Mouse (Mus musculus) large intestine, adult 2 months (tissue): ENCODE results near the gene Nutm1. TPM values are rescaled to one million over a fixed set of nuclear protein-coding genes. Genes with fewer than 3 reads are reported as not detected.

Source experiments
- DNase-seq: peaks from one replicate; pipeline ENCODE4 v3.0.0-alpha.2; 2012; ENCODE audit warnings: low read depth, low spot score
- WGBS: fragments of 180-500 bp; shearing (Covaris S2); methylation state at CpG from one replicate; pipeline ENCODE4 v1.1.7; 2018; 5-methylcytosine and 5-hydroxymethylcytosine counted together
- polyA plus RNA-seq: library from polyadenylated mRNA; depleted of rRNA; stranded (reverse); fragments of >200 nt; gene quantifications from 2 replicates; pipeline ENCODE4 v1.2.3, GENCODE M21; 2012; rRNA removed

Gene Nutm1
- polyA plus RNA-seq, 1 experiment: not detected

DNA sequence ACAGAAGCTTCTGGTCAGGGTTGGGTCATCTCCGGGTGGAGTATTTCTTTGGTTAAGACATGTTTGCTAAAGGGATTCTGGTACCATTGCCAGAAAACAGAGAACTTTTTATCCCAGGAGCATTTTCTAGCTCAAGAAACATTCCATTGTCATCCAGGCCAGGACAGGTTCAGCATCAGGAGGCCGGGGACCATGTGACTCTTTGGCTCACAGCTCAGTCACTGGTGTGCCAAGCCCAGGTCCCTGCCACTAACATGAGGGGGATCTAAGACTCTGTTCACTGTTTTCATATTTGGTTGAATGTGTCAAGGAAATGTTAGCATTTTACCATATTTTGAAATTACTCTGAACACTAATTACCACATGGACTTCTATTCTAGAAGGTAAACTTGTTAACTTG is 48.4 kb downstream of the Nutm1 start:
- WGBS: 72% methylated on average over 2 of the region's 2 CpGs
- no peak for DNase-seq

DNA sequence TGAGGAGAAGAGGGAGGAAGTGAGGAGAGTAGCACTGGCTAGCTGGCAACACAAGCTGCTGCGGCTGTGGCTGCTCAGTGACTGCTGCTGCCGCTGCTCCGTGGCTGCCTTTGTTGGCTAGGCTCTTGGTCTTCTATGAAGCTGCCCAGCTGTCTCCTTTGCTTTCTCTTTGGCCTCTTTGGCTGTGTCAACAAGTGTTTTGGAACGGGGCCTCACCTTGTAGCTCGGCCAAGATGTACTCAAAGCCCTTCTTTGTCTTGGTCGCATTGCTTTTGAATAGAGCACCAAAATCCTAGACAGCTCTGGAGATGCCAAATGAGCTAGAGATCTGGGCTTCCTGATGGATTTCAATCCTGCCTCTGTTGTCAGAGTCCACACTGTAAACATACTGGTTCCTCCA is 48.9 kb downstream of the Nutm1 start:
- no peak for DNase-seq
- 35% methylated on average over 6 of the region's 6 CpGs for WGBS

DNA sequence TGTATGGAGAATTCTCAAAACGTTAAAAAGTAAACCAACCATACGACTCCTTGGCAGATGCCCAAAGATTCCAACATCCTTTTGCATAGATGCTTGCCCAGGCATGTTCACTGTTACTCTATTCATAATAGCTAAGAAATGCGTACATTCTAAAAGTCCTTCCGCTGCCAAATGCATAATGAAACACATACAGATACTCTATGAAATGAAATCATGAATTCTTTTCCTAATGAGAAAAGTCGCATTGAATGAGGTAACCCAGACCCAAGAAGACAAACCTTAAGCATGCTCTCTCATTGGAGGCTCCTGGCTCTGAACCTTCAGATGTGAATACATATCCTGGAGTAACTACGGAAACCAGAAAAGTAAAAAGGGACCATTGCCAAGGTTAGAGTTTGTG is 56.0 kb downstream of the Nutm1 start:
- no peak for DNase-seq
- WGBS: 46% methylated on average over 6 of the region's 6 CpGs

Other genes starting within 250 kb of the Nutm1 start
- not detected in 2 replicates for gene Olfr1310, start 246.6 kb downstream of the Nutm1 start, polyA plus RNA-seq
- gene Olfr1311, start 234.9 kb downstream of the Nutm1 start, polyA plus RNA-seq: not detected in 2 replicates
- not detected in 2 replicates for gene Olfr1312, start 209.1 kb downstream of the Nutm1 start, polyA plus RNA-seq
- not detected in 2 replicates for gene Olfr1313, start 181.4 kb downstream of the Nutm1 start, polyA plus RNA-seq
- gene Olfr1314, start 162.5 kb downstream of the Nutm1 start, polyA plus RNA-seq: not detected in 2 replicates
- gene Olfr1315-ps1, start 143.9 kb downstream of the Nutm1 start, polyA plus RNA-seq: not detected in 2 replicates
- gene Olfr1316, start 124.3 kb downstream of the Nutm1 start, polyA plus RNA-seq: not detected in 2 replicates
- not detected in 2 replicates for gene Olfr1317, start 119.0 kb downstream of the Nutm1 start, polyA plus RNA-seq
- gene Olfr1318, start 105.1 kb downstream of the Nutm1 start, polyA plus RNA-seq: not detected in 2 replicates
- gene Lpcat4, start 19.8 kb downstream of the Nutm1 start, polyA plus RNA-seq: 55.7 and 150 TPM in 2 replicates
- gene Nop10, start 2.6 kb upstream of the Nutm1 start, polyA plus RNA-seq: 96.1 and 105 TPM in 2 replicates
- gene Slc12a6, start 6.5 kb upstream of the Nutm1 start, polyA plus RNA-seq: 15.2 and 32.1 TPM in 2 replicates
- 0.02 TPM in 1 of 2 replicates, not detected in the other for gene Gm21985, start 7.0 kb upstream of the Nutm1 start, polyA plus RNA-seq
- 84.9 and 87.0 TPM in 2 replicates for gene Emc4, start 108.7 kb upstream of the Nutm1 start, polyA plus RNA-seq
- 1.8 and 2.2 TPM in 2 replicates for gene Katnbl1, start 119.9 kb upstream of the Nutm1 start, polyA plus RNA-seq
- 6.4 and 6.6 TPM in 2 replicates for gene Emc7, start 195.7 kb upstream of the Nutm1 start, polyA plus RNA-seq
- gene Chrm5, start 221.5 kb upstream of the Nutm1 start, polyA plus RNA-seq: not detected in 2 replicates
- gene Aven, start 233.7 kb upstream of the Nutm1 start, polyA plus RNA-seq: 8.5 and 9.6 TPM in 2 replicates